Mouse (Mus musculus) bone marrow macrophage, adult 2 months (primary cell): ENCODE data around the gene 4931414P19Rik.

Experiments used
- CTCF ChIP-seq: IDR thresholded peaks from 2 replicates; pipeline ENCODE4 v1.5.1; 2012; ENCODE audit warnings: low read depth, mild to moderate bottlenecking, low read length, moderate library complexity
- POLR2A ChIP-seq: IDR thresholded peaks from 2 replicates; pipeline ENCODE4 v1.6.1; 2012; ENCODE audit warnings: mild to moderate bottlenecking, low read depth, low read length, borderline replicate concordance

DNA sequence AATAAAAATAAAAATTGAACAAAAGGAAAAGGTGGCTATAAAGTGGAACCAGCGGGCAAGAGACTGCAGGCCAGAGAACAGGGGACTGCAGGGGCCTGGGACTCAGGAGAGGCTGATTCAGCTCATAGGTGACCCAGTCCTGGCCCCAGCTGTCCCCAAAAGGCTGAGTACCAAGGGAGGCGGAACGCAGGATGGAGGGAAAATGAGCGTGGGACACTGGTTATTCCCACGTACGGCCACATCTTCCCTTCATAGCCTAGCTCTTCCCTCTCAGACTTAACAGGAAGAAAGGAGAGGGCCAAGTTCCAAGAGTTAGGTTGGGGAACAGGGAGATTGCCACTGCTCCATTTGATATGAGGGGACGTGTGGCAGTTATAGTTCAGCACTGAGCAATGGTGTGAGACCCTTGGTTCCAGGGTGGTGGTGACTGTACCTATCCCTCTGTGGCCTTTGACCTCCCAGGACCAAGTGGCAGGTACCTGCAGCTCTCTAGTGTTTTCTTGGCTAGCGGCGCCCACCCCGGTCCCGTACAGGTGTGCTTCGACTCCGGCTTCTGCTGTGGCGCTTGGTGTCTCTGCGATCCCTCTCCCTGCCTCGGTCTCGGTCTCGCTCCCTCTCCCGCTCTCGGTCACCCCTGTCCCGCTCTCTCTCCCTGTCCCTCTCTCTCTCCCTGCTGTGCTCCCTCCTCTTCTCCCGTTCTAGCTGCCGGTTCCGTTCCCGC lies 36.6 kb upstream of the 4931414P19Rik start:
- TF ChIP-seq POLR2A: no peak
- TF ChIP-seq CTCF: no peak
